Mouse (Mus musculus): ENCODE measurements around the gene Snx30. TPM values are rescaled to one million over a fixed set of nuclear protein-coding genes. Genes with fewer than 3 reads are reported as not detected.
"Not testable (repeated sequence)": the region's sequence is repeated elsewhere in the genome, so short reads cannot be mapped to it uniquely, and the experiment has no call there.

The Snx30 gene
- 10 to 100 TPM; 10.3 to 12.9 TPM for total RNA-seq (2021)

- DNase-seq, result peak; percentile 92
These were observed at the start of gene Snx30 for GRCm38 (mm10) chr4:59805181-59805967. Snx30 (plus strand) TSS chr4:59805840.

GRCm38 (mm10) chr4:59756332-59757082 lies 49.1 kb upstream of the Snx30 start:
- peak; percentile 78 for DNase-seq

- DNase-seq, result no peak
These were observed 47.9 kb upstream of the Snx30 start for GRCm38 (mm10) chr4:59757452-59758435.

- DNase-seq, result no peak
These were observed 45.6 kb upstream of the Snx30 start for GRCm38 (mm10) chr4:59760016-59760415.

- DNase-seq, result peak; percentile 80
These were observed 44.8 kb upstream of the Snx30 start for GRCm38 (mm10) chr4:59760636-59761364.

GRCm38 (mm10) chr4:59761365-59761729 lies 44.3 kb upstream of the Snx30 start:
- no peak for DNase-seq

- no peak for DNase-seq
These were observed 40.7 kb upstream of the Snx30 start for GRCm38 (mm10) chr4:59764950-59765349.

GRCm38 (mm10) chr4:59765385-59766005 lies 40.1 kb upstream of the Snx30 start:
- DNase-seq, result no peak

GRCm38 (mm10) chr4:59767717-59768116 lies 37.9 kb upstream of the Snx30 start:
- DNase-seq, result no peak

GRCm38 (mm10) chr4:59772171-59772879 lies 33.3 kb upstream of the Snx30 start:
- DNase-seq, result no peak

- DNase-seq, result peak; percentile 22
These were observed 27.8 kb upstream of the Snx30 start for GRCm38 (mm10) chr4:59777828-59778227.

GRCm38 (mm10) chr4:59780568-59780967 lies 25.1 kb upstream of the Snx30 start:
- no peak for DNase-seq

GRCm38 (mm10) chr4:59782853-59783684 lies 22.6 kb upstream of the Snx30 start:
- DNase-seq, result no peak

GRCm38 (mm10) chr4:59783685-59784279 lies 21.9 kb upstream of the Snx30 start:
- DNase-seq, result peak; percentile 96

GRCm38 (mm10) chr4:59785412-59785811 lies 20.2 kb upstream of the Snx30 start:
- DNase-seq, result no peak

GRCm38 (mm10) chr4:59786661-59787060 lies 19.0 kb upstream of the Snx30 start:
- peak; percentile 85 for DNase-seq

- no peak for DNase-seq
These were observed 18.5 kb upstream of the Snx30 start for GRCm38 (mm10) chr4:59787126-59787525.

- DNase-seq, result no peak
These were observed 16.6 kb upstream of the Snx30 start for GRCm38 (mm10) chr4:59789015-59789414.

GRCm38 (mm10) chr4:59793626-59794025 lies 12.0 kb upstream of the Snx30 start:
- DNase-seq, result not testable (repeated sequence)
